Mouse (Mus musculus) 3134 (cell line): ENCODE measurements at regions not wholly inside any gene's neighbourhood (a gene's known extent, or its start where the extent isn't known, plus 50 kb on each side); places are given as distances from the start of the nearest gene placed in this dataset.
A peak's percentile ranks its signal among the peaks of the same experiment; 100 is the strongest.

Experiments
- DNase-seq: peaks from one replicate; pipeline ENCODE4 v3.0.0-alpha.2; 2011; ENCODE audit warnings: low spot score; ENCODE audit not compliant: insufficient read length; ENCODE audit errors: extremely low read depth

DNA sequence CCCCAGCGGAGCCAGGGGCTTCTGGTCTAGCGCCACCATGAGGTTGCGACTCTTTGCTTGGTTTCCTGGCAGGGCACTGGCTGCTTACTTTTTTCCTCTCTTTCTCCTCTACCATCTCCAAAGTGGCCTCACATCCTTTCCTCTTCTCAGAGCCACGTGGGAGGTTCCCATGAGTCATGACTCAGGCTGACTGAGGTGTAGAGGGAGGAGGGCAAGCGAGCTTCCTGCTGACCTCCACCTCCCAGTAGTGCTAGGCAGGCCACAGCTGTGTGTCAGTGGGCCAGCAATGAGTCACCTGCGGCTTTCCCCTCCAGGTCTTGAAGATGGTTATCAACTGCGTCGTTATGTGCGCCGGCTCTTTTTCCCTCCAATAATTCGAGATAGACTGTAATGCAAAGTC, 123.6 kb downstream of the Gadd45g start:
- peak; percentile 88 for DNase-seq

DNA sequence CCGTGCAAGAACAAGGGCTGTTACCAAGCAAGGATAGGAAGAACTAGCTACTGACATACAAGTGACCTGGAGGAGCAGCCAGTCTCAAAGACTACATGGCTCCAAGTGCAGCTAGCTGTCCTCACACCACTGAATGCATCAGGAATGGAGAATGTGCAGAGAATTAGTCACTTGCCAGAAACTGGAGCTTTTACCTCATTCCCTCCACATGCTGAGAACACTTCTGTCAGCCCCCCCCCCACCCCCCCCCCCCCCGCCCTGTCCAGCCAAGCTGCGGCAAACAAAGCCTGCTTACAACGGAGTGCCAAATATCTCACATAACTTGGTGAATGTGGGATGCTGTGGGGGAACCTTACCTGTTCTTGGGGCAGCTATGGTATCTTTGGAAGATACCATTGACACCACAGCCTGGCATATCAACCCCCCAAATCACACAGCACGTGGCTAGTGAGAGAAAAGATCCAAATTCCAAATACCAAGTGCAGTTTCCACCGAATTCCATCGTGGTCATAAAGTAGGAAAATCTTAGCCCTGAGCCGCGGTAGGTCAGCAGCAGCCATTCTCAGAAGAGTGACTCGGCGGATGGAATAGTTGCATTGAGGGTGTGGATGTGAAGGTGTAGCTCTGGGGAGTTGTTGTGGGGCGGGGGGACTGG, 126.3 kb downstream of the Gadd45g start:
- peak; percentile 72 for DNase-seq

DNA sequence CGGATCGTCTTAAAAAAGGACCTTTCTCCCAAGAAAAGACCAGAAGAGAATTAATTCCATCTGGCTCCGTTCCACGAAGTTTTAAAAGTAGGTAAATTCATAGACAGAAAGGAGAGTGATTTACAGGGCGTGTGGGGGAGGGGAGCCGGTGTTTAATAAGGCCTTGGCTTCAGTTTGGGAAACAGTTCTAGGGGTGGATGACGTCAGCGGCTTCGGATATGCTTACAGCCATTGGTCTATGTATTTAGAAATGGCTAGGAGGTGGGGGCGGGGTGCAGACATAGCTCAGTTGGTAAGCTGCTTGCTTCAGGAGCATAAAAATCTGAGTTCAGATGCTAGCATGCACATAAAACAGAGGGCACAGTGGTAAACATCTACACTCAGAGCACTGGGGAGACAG, 127.0 kb downstream of the Gadd45g start:
- DNase-seq: peak; percentile 42

DNA sequence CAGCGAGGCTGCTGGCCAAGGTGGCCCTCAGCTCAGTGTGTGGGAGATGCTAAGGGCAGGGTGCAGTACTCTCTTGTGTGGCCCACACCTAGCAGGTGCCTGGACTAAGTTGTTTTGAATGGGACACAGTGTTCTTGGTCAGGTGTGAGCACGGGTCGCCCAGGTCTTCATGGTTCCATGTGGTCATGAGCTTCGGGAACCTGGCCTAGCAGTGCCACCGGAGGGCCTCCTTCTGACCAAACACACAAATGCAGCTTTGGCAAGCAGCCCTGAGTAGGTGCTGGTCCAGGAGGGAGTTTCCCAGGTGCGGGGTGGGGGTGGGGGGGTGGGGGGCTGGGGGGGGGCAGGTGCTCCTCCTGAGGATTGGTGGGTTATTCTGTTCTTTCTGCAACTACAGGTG, 127.6 kb downstream of the Gadd45g start:
- DNase-seq: no peak

DNA sequence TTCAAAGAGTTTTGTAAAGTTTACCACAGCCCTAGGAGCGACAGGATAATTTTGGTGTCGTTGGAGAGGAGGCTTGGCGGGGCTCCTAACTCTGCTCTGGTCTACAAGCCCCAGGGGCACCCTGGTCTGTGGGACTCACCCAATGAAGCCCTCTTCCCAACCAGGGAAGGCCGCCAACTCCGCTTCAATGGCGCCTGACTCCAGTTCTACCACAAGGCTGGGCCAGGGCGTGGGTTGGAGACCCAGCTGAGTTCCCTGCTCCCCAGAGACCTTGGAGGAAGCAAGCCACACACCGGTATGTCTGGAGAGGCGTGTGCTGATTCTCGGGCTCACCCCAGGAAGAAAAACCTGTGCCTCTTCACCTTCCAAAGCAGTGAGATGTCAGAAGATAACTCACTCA, 128.9 kb downstream of the Gadd45g start:
- peak; percentile 79 for DNase-seq

DNA sequence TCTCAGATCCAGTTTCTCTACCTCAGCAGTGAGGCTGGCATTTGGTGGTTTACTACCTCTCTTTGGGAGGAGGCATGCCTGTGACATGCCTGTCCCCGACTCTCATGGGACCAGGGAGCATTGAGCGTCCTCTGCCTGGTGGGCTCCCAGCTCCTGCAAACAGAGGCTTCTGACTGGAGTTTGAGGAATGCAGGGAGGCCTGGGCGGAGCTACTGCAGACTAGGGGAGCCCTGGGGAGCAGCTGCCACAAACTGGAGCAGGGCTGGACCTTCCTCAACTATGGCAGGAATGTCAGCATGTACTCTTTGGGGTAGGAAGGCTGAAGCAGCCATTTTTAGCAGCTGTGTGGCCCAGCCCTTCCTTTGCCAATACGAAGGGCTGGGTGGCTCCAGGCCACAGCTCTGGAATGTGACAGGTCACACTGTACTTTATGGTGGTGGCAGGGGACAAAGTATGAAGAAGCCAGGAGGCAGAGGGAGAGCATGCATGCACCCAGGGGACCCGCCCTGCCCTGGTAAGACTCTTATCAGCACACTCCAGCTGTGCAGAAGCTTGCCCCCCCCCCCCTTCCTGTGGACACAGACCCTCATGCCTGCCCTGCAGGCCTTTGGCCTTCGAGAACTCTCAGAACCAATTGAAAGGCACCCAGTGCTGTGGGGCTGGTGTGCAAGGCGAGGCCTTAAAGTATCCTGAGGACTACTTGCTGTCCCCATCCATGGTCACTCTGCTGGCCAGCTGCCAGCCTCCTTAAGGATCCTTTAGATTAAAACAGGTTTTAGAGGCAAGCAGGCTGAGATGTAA, 129.5 kb downstream of the Gadd45g start:
- DNase-seq: peak; percentile 87

DNA sequence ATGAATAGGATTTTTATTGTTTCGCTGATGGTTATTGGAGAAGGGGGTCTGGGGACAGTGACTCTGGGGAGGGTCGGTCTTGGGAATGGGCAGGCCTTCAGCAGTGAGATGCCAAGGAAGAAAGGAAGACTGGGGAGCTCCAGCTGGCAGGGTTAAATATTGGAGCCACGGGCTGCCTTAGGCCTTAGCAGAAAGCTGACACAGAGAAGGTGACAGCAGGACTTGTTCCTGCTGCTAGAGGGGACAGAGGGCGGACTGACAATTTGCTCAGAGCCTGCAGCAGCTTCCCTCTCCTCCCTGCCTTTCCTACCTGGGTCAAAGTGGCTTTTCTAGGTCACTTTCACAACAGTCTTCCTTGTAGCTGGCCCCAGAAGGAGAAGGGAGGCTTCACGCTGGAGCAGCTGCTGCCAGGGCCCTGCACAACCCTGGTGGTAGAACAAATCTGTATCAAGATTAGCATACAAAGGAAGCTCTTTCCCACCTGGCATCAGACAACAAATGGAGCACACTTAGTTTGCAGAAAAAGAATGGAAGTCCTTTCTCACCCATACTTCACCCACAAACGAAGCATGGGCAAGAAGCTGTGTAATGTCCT, 130.2 kb downstream of the Gadd45g start:
- DNase-seq: no peak

DNA sequence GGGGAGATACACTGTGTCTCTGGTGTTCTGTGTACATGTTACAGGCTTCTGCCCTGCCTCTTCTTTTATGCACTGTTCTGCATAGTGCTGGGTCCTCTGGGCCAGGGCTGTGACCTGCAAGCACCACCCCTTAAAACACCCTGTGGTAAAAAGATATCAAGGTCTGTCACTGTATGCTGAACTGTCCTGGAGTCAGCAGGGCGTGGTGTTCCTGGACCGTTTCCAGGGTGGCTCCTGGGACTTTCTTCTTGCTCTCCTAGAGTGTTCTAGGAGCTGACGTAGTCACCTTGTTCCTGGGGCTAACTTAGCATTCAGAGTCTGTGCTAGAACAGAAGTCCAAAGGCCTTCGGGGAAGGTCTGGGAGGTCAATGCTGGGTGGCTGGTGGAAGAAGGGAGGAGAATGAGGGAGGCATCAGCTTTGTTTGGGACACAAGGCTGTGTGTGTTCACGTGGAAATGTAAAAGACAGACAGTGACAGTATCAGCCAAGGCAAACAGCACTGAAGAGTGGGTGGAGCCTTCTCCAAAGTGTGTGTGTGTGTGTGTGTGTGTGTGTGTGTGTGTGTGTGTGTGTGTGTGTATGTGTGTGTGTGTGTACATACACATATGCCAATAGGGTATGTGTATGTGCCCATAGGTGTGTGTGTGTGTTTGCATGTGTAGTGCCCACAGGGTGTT, 133.0 kb downstream of the Gadd45g start:
- peak; percentile 15 for DNase-seq

DNA sequence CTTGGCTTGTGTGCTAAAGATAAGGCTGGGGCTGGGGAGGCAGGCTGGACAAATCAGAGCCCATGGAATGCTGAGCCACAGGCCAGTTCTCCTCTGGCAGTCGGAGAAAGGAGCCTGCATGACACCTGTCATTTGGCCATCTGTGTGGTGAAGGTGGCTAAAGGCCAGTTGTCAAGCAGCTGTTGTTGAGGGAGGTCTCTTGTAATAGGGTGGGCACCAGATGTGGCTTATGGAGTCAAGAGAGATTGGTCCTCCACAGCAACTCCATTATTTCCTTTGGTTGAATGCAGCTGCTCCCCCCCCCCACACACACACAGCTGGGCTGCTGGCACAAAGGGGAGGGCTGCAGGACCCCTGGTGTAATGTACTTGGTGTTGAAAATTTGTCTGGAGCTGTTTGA, 133.9 kb downstream of the Gadd45g start:
- DNase-seq: no peak

DNA sequence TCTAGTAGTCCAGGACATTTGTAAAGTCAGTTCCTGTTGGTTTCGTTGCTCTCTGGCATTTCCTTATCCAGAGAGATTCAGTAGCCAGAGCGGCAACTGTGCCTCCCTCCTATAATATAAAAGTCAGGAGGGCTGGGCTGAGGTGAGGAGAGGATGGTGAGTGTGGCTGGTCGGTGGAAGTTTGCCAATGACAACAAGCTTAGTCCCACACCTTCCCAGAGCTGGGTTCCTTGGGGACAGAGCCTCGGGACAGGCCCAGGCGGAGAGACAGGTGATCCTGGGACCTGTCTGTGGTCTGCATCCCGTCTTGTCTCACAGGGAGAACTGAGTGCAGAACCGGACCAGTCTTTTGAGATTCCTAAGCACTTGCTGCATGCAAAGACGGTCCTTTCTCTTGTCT, 136.5 kb downstream of the Gadd45g start:
- peak; percentile 14 for DNase-seq

DNA sequence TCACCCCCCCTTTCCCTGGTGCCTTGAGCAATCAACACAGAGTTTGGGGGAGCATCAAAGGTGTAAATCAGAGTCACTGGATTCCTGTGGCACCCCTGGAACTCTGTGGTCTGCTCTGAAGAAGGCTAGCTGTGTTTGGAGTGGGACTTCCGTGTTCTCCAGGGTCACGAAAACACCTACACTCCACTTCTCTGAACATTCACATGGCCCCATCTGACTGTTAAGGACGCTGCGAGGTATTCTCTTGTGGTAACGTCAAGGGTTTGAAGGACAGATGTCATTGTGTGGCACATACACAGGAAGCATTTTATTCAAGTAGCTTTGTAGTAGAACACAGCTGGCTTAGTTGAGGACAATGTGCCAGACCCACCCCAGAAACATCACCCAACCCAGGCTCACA, 137.1 kb downstream of the Gadd45g start:
- no peak for DNase-seq

DNA sequence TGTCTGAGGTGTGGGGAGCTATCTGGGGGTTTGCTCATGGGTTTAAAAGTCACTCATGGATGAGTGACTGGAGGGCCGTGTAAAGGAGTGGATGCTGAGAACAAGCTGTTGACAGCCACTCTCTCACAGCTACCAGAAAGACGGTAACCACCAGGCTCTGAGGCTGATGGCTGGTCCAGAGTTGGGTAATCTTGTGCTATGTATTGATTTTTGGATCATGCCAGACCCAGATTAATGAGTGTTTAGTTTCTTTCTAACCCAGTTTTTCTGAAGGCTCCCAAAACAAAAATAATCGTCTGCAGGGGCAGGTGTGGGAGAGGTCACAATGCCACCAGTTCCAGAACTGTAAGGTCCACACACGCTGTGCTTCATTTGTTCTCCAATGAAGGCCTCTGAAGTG, 144.9 kb downstream of the Gadd45g start:
- no peak for DNase-seq

DNA sequence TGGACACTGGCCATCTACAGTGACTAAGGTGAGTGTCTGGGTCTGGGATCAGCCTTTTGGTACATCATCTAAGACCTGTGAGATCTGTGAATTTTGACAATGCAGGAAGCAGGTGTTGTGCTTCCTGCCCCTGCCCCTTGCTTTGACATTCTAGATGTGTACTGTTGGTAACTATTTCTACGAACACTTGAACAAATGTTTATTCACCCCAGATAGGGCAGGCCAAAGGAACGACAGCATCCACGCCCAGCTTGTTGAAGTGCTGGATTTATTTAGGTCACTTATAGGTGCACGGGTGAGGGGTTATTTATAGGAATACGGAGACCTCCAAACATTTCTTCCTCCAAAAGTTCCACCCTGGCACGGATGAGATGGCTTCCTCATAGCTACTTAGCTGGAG, 146.4 kb downstream of the Gadd45g start:
- DNase-seq: no peak

DNA sequence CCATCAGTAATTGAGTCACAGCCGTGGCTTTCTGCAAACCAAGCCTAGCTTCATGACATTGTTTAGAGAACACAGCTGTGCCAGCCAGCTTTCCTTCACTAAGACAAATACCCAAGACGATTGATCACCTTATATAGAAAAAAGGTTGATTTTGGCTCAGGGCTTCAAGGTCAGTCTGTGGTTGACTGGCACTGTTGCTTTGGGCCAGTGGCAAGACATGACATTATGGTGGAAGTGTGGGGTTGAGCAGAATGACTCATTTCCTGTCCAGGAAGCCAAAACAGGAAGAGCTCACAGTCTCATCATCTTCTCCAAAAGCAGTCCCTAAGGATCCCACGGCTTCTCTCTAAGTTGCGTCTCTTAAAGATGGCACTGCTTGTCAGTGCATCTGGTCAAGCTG, 149.7 kb downstream of the Gadd45g start:
- DNase-seq: peak; percentile 58

DNA sequence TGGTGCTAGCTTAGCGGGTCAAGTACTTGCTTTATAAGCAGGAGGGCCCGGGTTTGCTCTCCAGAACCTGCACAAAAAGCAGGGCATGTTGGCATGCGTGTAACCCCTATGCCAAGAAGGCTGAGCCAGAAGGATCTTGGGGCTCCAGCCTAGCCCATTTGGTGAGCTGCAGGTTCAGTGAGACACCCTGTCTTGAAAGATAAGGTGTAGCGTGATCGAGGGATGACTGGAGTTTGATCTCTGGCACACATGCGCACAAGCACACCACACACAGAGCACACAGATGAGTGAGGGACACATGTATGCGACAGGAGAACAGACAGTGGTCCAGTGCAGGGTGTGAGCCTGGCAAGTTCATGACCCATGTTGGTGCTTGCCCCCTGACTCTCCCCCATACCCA, 152.1 kb downstream of the Gadd45g start:
- no peak for DNase-seq

DNA sequence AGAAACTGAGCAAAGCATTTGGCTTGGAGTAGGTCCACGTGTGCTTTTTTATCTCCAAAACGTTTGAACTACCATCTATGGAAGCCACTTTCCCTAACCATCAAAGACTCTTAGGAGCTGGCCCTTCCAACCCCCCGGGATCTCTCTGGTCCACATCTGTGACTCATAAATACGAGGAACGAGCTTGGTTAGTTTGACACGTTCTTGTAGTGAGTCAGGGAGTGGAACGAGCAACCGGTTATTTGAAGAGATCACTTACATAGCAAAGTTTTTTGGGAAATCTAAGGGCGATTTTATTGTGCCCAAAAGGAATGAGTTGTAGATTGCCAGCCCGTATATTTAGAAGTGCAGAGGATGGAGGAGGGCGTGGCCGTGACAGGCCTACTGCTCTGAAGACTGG, 155.3 kb downstream of the Gadd45g start:
- peak; percentile 64 for DNase-seq

DNA sequence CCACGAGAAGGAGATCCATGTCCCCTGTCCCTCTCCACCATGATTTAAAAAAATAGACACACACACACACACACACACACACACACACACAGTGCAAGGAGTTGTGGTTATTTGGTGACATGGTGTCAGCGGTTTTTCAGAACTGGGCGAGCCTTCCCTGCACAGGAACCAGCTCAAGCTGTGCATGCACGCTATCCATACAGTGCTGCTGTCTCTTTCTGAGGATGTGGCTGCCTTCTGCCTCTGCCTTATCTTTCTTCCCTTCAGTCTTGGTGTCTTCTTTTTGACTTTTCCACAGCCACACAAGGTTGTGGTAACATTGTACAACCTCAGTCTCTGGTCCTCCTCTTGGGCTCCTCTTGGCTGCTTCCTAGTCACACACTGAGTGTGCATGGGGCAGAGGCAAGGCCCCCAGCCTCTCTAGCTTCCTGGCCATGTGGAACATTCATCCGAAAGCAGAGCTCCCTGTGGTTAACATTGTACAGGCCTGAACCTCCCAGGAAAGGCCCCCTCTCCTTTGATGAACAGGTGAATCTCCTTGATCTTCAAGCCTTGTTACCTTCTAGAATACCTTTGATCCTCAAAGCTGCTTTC, 157.6 kb downstream of the Gadd45g start:
- no peak for DNase-seq

DNA sequence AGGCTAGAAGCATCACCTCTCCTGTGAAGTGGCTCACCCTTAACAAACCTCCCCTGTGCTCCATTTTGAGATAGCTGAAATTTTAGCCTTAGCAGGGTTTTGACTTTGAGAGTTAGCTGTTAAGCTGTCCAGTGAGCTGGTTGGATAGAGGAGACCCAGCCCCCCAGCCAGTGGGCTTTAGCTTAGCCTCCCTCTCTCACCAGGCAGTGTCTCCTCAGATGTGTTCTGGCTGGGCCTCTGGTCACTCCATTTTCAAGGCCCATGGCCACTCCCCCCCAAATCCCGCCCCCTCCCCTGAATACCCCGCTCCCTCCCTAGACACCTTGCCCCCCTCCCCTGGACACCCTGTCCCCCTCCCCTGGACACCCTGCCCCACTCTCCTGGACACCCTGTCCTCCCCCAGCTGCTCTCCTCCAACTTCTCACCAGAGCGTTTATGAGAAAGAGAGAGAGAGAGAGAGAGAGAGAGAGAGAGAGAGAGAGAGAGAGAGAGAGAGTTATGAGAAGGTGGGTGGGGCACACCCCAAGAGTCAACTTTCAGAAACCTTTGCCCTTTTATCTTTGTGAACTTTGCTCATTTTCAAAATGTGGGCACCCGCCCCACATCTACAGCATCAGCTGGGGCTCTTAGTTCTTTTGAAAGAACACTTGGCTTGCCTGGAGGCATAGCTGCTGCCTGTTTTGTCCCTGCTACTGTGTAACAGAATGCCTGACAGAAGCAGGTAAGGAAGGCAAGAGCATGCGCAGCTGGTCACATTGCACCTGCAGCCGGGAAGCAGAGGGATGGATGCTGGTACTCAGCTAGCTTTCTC, 161.3 kb downstream of the Gadd45g start:
- DNase-seq: no peak

DNA sequence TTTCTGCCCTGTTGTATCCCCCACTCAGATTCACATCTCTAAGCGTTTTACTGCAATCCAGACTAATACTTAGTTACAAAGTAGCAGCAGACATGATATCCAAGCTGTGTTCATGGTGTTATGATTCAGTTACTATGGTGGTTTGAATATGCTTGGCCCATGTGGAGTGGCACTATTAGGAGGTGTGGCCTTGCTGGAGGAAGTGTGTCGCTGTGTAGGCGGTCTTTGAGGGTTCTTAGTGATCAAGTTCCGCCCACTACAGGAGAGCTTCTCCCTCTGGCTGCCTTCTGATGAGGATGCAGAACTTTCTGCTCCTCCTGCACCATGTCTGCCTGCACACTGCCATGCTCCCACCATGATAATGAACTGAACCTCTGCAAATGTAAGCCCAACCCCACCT, 162.8 kb downstream of the Gadd45g start:
- no peak for DNase-seq

DNA sequence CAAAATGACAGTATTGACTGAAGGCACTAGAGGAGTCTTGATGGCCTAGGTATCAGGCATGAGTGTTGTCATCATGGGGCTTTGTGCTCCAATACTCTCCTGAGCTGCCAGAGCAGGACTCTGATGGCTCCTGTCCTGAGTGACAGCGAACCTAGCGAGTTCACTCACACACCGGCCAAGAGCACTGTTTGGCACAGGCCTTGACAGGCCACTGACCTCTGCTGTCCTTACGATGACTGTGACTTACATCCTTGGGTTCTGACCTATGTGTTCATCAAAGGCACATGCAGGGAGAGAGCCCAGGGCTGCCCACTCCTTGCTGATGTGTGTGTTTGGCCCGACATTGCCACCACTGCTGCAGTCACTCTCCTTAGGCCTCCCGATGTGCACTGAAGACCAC, 163.3 kb downstream of the Gadd45g start:
- no peak for DNase-seq
